Mouse (Mus musculus) left cerebral cortex, adult 18-20 months (tissue): Measurements from ENCODE around the gene Kcnn3. TPM values are rescaled to one million over a fixed set of nuclear protein-coding genes. Genes with fewer than 3 reads are reported as not detected.
A peak's percentile ranks its signal among the peaks of the same experiment; 100 is the strongest.

Experiments used
- DNase-seq, 2 experiments: peaks; one replicate each; pipeline ENCODE4 v3.0.0; 2021 to 2022; ENCODE audit warnings: low spot score in 2 of 2, mixed read lengths in 1 of 2
- total RNA-seq, 2 experiments: library from RNA; stranded (reverse); gene quantifications; 2 replicates each; pipeline ENCODE4 v1.2.3; 2021

Gene Kcnn3
- total RNA-seq, 2 experiments from 2014 or later: 20.4 to 26.9 TPM

DNA sequence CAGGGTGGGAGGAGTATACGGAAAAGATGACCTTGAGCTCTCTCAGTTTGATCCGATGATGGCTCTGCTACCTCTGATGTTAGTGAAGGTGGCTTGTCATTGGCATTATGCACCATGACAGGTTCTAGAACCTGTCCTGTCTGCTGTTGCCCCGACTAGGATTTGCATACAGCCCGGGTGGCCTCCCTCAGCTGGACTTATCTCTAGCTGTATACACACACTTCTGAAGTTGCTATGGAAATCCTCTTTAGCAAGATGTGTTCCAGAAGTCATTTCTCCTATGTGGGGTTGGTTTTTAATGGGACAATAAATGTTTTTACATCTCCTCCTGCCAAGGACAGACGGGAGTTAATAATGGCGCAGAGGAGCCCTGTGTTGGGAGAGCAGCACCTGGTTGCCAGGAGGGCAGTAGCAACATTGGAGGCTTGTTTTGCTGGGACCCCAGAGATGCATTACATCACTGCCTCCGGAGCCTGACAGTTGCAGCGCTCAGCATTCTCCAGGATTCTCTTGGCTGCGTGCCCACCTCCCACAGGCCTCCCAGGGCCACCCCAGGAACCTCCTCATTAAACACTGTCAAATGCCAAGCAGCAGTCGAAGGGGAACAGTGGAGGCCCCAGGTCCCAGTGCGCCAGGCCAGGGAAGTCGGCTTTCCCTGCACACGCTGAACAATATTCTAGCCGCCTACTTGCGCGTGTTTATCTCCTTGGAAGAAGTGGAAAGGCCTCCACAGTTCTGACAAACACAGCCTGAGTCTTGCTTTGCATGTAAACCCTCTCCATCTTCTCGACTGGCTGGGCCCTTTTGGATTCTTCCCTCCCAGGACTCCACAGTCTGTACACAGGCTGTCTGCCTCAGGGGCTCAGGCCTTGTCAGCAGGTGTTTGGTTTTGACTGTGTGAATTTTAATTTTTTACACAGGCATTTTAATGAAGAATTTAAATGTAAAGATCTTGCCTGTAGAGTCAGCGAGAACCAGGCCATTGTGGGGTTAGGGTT, 93.9 kb downstream of the Kcnn3 start:
- peak; percentile 59 to 70 for DNase-seq

DNA sequence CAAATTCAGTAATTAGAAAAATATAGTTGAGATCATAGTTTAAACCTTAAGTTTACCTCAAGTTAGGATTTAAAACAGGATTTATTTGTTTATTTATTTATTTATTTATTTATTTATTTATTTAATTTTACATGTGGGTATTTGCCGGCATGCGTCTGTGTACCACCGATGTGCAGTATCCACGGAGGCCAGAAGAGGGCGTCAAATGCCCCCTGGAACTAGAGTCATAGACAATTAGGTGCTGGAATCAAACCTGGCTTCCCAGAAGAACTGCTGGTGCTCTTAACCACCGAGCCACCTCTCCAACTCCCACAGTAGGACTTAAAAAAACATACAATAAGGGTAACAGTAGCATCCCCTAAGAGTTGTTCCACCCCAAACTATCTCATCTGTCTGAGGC, 96.9 kb downstream of the Kcnn3 start:
- DNase-seq: no peak

DNA sequence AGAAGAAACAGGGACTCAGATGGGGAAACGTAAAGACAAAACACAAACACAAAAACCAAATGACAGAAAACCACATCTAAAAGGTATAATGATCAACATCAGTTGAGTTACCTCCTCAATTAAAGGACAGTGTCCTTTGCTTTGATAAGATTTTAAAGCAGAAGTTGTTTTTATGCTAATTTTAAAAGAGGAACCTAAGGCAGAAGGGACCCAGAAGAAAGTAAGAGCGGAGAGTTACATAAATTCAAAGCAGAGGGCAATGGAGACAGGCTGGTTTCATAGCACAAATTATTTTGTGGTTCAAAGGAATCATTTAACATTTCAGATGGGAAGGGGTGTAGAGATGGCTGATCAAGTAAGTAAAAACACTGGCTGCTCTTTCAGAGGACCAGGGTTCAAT, 97.4 kb downstream of the Kcnn3 start:
- no peak for DNase-seq

DNA sequence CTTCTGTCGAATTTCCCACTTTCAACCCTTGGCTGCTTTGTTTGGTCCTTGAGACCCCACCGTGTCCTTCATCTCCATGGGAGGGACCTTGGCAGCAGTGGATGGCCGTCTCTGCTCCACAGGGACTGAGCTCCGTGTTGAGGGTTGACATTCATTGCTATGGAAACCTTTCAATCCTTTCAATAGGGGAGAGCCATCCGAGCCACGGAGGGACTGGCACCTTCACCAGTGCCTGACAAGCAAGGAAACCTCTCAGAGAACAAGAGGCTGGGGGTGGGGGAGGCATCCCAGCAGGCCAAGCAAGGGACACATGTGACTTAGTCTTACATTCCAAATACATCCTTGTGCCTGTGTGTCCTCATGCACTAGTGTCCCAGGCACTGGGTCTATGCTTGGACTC, 102.9 kb downstream of the Kcnn3 start:
- DNase-seq: no peak

DNA sequence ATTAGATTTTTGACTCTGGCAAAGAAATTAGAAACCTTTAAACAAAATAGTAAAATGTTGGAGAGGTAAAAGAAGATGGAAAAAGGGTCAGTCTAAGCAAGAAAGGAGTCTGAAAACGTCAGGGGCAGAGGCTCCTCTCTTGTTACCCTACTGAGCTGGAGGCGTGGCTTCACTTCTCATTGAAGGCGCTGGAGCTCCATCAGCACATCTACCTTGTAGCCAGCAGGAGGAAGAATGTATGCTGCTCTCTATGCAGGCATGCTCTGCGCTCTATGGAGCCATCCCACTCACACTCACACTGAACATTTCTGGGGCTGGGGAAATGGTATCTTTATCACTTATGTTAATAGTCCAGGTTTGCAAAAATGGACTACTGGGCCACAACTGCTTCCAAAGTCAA, 103.6 kb downstream of the Kcnn3 start:
- DNase-seq: no peak

DNA sequence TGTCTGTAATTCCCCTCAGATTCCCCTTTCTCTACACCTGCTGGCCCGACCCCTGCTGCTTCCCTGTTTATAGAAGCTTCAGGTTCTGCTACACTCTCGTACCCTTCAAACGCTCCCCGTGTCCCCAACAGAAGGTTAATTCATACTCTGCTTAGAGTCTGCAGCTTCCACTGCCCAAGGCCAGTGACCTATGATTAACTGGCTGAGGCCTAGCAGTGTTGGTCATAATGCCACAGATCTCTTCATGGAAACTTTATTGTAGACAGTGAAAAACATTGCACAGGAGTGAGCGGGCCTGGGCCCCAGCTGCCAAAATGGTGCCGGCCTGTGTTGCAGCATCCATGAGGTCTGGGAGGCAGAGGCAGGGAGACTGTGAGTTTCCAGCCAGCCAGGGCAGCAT, 104.0 kb downstream of the Kcnn3 start:
- no peak for DNase-seq

DNA sequence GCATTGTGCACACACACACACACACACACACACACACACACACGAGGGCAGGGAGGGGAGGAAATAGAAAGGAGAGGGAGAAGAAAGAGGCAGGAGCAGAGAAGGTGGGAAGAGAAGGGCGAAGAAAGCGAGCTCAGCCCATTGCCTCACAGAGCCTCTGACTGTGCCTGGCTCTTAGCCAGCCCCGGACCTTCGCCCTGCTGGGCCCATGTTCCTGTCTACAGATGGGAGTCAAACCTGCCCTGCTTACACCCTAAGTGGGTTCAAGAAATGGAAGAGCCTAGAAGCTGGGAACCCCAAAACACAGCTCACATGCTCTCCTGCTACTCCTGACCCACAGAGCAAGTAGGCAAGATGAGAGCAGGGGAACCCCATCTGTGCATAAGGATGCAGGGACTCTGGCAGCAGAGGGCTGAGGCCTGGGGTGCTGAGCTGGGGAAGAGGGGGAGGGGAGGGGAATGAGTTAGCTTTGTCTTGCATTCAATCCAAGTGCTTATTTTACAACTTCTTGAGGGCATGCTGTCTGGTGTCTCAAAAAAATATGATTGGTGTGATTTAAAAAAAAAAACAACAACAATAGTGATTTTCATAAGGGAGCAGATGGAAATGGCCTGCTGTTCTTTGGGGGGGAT, 105.0 kb downstream of the Kcnn3 start:
- DNase-seq: no peak

DNA sequence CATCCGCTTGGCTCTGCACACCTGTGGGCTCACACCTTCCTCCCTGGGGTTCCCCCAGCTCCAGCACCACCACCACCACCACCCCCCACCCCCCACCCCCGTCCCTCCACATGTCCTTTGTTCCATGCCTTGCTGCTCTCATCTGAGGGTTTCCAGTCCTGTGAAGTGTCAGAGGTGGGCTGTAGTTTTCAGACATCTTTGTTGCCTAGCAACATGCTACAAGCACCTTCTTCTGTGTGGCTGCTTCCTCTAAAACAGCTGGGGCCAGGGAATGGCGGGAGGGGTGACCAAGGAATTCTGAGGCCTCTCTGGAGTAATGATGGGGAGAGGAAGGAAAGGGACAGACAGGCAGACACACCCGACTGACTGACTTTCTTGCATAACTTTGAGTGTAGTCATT, 106.6 kb downstream of the Kcnn3 start:
- DNase-seq: no peak

DNA sequence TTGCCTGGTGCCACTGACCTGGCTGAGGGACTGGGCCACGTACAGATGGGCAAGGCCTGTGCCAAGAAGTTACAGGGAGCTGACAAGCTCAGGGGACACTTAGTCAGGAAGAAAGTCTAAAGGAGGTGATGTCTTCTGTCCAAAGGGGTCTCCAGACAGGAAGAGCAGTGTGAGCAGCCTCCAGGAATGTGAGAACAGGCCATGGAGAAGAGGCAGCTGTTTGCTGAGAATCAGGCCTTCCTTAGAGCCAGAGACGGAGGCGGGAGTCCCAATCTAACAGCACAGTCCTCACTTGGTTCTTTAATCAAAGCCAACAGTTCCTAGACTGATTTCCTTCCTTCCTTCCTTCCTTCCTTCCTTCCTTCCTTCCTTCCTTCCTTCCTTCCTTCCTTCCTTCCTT, 109.8 kb downstream of the Kcnn3 start:
- no peak for DNase-seq

DNA sequence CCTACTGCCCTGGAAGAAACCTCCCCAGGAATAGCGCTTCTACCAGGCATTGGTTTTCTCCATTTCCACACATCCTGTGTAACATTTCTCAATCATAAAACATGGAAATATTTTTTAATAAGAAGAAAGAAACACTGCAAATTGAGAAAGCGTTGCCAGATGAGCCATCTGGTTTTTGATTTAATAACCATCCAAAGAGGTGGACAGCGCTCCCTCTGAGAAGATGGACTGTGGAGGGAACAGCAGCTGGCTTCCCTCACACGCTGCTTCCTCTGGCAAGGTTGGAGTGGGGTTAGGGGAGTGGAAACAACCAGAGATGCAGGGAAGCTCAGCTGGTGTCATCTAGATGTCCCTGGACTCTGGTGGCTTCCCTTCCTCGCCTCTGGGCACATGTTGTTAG, 111.8 kb downstream of the Kcnn3 start:
- DNase-seq: no peak

DNA sequence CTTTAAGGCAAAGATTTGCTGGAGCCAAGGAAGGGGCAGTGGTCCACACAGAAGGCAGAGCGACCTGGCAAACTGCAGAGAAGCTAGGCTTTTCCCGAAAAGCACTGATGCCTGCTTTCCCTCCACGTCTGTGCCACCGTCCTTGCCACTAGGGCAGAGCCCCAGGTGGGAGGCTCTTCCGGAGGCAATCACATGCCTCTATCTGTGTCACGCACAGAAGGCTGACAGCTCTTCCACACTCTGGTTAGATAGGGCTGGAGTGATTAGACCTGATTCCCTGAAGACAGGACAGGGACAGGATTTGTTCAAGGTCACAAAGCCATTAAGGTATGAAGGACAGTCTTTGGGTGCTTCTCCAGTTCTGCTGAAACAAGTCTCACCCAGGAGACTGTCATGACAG, 113.6 kb downstream of the Kcnn3 start:
- no peak for DNase-seq

DNA sequence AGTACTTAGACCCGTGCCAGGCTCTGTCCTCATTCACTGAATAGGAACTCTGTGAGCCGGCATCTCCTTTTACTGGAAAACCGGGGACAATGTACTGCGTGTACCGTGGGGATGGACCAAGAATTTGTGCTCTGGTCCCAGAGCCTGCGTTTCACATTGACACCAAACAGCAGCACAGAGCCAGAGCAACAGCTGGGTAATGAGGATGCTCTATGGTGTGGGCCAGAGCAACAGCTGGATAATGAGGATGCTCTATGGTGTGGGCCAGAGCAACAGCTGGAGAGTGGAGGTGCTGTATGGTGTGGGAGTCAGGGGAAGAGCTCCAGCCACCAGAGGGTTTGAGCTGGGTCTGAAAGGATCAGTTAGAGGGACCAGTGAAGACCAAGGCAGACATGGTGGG, 114.0 kb downstream of the Kcnn3 start:
- DNase-seq: no peak

DNA sequence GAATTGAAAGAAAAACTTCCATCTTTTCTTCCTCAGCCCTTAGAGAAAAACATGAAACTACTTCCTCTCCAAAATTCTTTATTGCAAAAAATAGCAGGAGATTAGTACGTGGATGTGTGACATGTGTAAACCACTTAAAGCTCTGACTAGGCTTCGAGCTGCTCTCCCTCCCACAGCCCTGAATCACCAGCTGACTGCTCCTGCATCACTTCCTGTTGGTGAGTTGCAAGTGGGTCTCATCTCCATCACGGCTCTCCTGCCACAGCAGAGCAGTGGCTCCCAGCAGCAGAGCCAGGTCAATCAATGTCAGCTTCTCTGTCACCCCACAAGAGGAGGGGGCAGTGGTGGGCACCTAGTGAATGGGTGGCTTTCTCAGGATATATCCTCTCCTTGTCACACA, 120.8 kb downstream of the Kcnn3 start:
- peak; percentile 33 to 52 for DNase-seq

DNA sequence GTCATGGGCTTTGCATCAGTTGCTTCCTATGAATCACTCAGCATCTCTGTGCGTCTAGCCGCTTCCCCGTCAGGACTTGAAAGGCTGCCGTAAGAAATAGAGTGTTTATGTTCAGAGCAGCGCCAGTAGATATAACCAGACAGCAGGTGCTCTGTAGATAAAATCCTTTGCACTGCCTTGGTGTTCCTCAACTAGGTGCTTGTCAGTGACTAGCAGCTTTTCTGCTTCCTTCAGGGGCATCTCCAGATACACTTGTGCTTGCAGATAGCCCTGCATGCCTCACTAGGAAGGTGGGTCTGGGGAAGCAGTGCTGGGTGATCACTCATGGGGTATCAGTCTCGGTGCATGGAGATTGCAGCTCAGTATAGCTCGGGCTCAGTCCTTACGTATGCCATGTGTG, 123.4 kb downstream of the Kcnn3 start:
- DNase-seq: no peak

DNA sequence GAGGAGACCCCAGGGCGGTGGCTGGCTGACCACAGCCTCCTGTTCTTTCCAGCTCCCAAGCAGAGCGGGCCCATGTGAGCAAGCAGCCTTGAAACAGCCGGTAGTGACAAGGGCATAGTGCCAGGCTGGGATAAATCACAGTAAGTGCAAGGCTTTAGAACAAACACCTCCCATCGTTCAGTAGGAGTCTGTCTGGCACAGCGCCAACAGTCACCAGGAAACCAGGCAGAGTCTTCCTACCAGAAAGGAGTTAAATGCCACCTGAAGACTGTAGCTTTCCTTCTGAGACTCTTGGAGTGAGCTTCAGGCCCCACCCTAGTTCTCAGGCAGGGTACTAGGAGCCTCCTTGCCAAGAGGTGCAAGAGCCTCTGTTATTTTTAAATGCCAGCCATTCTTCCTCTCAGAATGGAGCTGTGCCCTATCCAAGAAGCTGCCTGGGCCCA, 126.9 kb downstream of the Kcnn3 start:
- DNase-seq: peak; percentile 90 to 91

DNA sequence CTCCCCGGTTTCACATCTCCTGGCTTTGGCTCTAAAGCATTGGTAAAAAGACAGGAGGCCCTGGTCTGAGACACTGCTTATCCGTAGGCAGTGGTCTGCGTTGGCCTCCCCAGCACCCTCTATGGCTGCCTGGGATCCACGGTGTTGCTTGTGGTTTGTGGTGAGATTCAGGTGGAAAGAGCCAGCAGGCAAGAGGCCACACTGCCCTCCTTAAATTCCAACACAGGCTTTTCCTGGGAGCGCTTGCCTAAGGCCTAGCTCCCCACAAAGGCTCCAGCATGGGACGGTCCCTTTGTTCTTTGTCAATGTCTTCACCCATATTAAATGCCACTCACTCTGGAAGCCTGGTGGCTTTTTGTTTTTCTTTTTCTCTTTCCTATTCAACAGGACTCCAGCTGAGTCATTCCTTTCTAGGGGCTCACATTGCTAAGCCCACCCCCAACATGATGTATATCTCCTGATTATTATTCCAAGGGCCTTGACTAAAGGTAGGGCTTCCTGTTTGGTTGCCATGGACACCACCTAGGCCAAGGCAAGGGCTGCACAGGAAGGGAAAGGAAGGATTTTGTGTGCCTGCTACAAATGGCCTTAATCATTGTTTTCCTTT, 127.4 kb downstream of the Kcnn3 start:
- no peak for DNase-seq

DNA sequence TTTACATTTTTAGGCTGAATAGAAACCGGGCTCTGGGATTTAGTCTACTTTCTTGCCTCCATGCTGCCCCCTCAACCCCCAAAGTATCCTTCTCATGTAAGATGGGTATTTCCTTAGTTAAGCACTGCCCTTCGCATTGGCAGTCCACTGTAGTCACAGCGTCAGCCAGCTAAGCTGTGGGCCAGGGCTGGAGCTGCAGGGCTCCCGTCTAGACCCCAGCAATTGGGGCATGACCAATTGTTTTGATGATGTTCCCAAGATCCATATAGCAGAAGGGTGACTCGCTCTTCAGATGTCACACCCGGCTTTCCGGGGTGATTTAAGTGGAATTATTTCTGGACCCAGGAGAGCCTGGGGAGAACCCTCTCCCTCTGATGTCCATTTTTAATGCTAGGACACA, 129.9 kb downstream of the Kcnn3 start:
- no peak for DNase-seq

DNA sequence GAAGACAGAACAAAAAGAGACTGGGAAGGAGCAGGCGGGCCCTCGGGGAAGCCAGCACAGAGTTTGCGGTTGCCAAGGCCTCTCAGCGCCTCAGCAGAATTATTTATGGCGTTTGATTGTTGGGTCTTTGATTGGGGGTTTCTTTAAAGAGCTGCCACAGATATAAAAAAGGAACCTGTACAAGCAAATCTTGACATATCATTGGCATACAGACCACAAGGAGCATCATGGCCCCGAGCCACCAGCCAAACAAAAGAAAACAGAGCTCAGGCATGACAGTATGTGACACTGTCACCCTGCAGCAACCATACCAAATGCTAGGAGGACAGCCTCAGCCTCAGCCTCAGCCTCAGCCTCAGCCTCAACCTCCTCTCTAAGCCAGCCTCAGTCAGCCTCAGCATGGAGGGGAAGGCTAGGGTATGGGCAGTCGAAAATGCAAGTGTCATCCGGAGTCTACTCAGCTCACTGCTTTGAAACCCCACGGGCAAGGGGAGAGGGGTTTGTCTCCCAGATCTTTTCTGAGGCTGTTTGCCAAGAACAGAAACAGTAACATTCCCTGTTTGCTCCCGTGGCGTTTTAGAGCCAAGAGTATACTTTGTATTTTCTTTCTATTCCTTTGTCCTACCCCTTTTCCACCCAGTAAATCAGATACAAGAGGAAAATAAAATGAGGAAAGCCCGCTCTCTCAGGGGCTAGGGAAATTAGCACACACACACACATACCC, 133.4 kb downstream of the Kcnn3 start:
- DNase-seq: no peak

DNA sequence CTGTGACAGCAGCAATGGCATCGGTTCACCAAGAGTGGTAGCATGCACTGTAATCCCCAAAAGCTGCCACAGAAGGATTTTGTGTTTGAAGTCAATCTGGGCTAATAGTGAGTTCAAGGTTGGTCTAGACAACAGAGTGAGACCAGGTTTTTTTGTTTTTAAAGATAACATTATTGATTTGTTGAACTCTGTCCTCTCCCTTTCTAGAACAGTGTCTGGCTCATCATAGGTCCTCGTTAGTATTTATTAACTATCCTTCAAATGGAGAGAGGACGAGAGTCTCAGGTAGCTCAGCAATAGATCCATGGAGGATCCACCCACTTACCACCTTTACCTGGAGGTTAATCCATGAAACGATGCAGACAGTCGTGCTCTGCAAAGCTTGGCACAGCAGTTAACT, 137.1 kb downstream of the Kcnn3 start:
- DNase-seq: no peak

DNA sequence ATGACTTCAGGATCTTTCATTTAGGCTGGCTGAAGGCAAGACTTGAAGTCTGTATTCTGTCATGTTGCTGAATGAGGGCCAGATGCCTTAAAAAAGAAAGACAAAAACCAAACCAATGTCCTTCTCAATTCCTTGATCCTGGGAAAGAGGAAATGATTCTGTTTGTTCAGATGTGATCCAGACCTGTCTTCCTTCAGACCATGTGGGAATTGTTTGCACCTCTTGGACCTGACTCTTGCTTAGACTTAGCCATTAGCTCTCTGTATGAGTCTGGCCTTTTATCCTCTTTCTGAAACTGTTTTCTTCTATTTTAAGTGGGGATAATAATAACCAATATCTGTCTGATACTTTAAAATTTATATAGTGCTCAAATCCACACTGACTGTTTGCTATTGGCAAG, 138.5 kb downstream of the Kcnn3 start:
- DNase-seq: no peak

DNA sequence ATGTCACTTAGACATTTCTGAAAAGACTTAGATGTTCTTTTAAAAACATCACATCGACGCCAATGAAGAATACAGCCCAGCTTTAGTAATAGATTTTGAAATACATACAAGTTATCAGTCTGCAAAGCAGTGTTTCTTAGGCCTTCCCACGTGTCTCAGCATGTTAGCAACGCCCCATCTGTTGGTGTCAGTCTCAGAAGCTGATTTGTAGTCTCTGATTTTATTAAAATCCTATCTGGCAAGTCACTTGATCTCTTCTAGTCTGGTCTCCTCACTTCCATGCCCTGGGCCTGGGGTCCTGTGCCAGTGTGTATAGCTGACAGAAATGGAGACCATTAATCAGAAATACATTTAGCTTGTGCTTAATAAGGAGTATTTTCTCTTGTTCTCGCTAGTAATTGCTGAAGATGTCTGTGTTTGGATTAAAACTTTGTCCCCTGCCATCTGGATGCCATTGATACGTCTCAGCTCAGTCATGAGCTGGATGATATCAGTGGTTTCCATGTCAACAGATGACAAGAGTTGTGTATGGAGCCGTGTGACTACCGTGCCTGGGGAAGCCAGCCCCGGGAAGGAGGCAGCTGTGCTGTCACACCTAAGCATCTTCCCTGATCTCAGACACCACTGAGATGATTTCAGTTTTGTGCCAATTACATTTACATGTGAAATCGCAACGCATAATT, 140.1 kb downstream of the Kcnn3 start:
- no peak for DNase-seq
